ENCODE assay signal across 8 mouse cellular contexts in genomic region chr14:77928021-77928420, GRCm38 (mm10). TPM values are rescaled to one million over a fixed set of nuclear protein-coding genes. Genes with fewer than 3 reads are reported as not detected.
DNase-seq lines count a peak whose midpoint lies in the region; ATAC-seq and TF ChIP-seq lines count a peak whose summit lies in the region.

No protein-coding gene starts in this region.

- peaks cover 20% of the 10 kb centered on the region for H3K4me1 ChIP-seq in heart, embryonic 12.5 days (replicated peaks)
- no peaks in the 10 kb centered on the region for H3K4me1 ChIP-seq in midbrain, postnatal 0 days (ENCODE audit: insufficient read depth, low read length)

- H3K4me2 ChIP-seq in heart, embryonic 12.5 days = no peak overlapping the region
- H3K4me2 ChIP-seq in midbrain, postnatal 0 days (ENCODE audit: low read depth, low read length, poor library complexity, severe bottlenecking) = no peak overlapping the region

- H3K9ac ChIP-seq in heart, embryonic 12.5 days = no peak overlapping the region
- no peak overlapping the region for H3K9ac ChIP-seq in midbrain, postnatal 0 days (replicated peaks; ENCODE audit: low read length, poor library complexity, severe bottlenecking)

- no peak for ATAC-seq in heart, embryonic 12.5 days (ENCODE audit: insufficient number of reproducible peaks, low FRiP score)
- no peak for ATAC-seq in midbrain, postnatal 0 days (ENCODE audit: low FRiP score)

- no peaks in the 10 kb centered on the region for H3K36me3 ChIP-seq in heart, embryonic 12.5 days
- no peaks in the 10 kb centered on the region for H3K36me3 ChIP-seq in midbrain, postnatal 0 days (ENCODE audit: insufficient read depth, low read length)

- TF ChIP-seq CTCF in midbrain, postnatal 0 days (IDR thresholded peaks at IDR 0.05) = peak; percentile 55

- H3K9me3 ChIP-seq in heart, embryonic 12.5 days (replicated peaks) = no peaks in the 10 kb centered on the region
- H3K9me3 ChIP-seq in midbrain, postnatal 0 days (ENCODE audit: low read length) = no peaks in the 10 kb centered on the region

- no peak overlapping the region for H3K27ac ChIP-seq in heart, embryonic 12.5 days (ENCODE audit: poor library complexity, severe bottlenecking)
- H3K27ac ChIP-seq in midbrain, postnatal 0 days (ENCODE audit: low read depth, low read length) = no peak overlapping the region

- no peaks in the 10 kb centered on the region for H3K27me3 ChIP-seq in heart, embryonic 12.5 days (replicated peaks)
- no peaks in the 10 kb centered on the region for H3K27me3 ChIP-seq in midbrain, postnatal 0 days (ENCODE audit: insufficient read depth, low read length)

- no peak overlapping the region for H3K4me3 ChIP-seq in heart, embryonic 12.5 days
- no peak overlapping the region for H3K4me3 ChIP-seq in midbrain, postnatal 0 days (ENCODE audit: low read depth, low read length)

- peak; percentile 58 to 87 for DNase-seq in heart, adult 18-20 months
- DNase-seq in MN1 (ENCODE audit: low spot score) = peak; percentile 71
- peak; percentile 77 for DNase-seq in cerebellum, adult 9-10 months
- DNase-seq in gastrocnemius, postnatal 4 days (ENCODE audit: low spot score in 2 of 2) = peak; percentile 51 to 76
- DNase-seq in layer of hippocampus, postnatal 36 days = peak; percentile 32 to 62
- peak; percentile 74 for DNase-seq in midbrain, postnatal 0 days (ENCODE audit: low spot score)
- peak; percentile 56 to 65 for DNase-seq in spleen, postnatal 36 days (ENCODE audit: low spot score in 2 of 2)

- WGBS in heart, embryonic 12.5 days = 36% methylated on average over 6 of the region's 6 CpGs
- 46% methylated on average over 6 of the region's 6 CpGs for WGBS in midbrain, postnatal 0 days

RNA-seq across cellular contexts. Expression of gene Epsti1, which starts 24.0 kb away (rescaled TPM):
- total RNA-seq in heart, adult 18-20 months (2021) = 1 to 10 TPM in 1 of 2 experiments, under 1 TPM in 1; 0.45 to 3.2 TPM
- polyA plus RNA-seq in heart, embryonic 12.5 days (2016; fragmentation: Nextera tagmentation; extraction: Ambion mirVana) = 0.29 and 0.45 TPM in 2 replicates
- under 1 TPM; 0.44 to 0.78 TPM for total RNA-seq in gastrocnemius, postnatal 4 days (2021)
- under 1 TPM in 1 of 2 experiments, not detected in 1; 0.25 TPM for total RNA-seq in layer of hippocampus, postnatal 36 days (2021)
- 1.0 and 1.7 TPM in 2 replicates for total RNA-seq in midbrain, postnatal 0 days (2014; rRNA removed)
- polyA plus RNA-seq in midbrain, postnatal 0 days (2015; fragmentation: Nextera tagmentation; extraction: Ambion mirVana) = 0.66 and 0.68 TPM in 2 replicates

RNA-seq across cellular contexts. Expression of gene Dnajc15, which starts 53.1 kb away (rescaled TPM):
- total RNA-seq in heart, adult 18-20 months (2021) = 100 to 1,000 TPM; 269 to 282 TPM
- 123 and 126 TPM in 2 replicates for polyA plus RNA-seq in heart, embryonic 12.5 days (2016; fragmentation: Nextera tagmentation; extraction: Ambion mirVana)
- 10 to 100 TPM; 67.3 to 81.2 TPM for total RNA-seq in gastrocnemius, postnatal 4 days (2021)
- 10 to 100 TPM; 64.1 to 67.2 TPM for total RNA-seq in layer of hippocampus, postnatal 36 days (2021)
- 16.0 and 21.8 TPM in 2 replicates for total RNA-seq in midbrain, postnatal 0 days (2014; rRNA removed)
- polyA plus RNA-seq in midbrain, postnatal 0 days (2015; fragmentation: Nextera tagmentation; extraction: Ambion mirVana) = 96.0 and 105 TPM in 2 replicates
